Mouse (Mus musculus) heart, postnatal 0 days (tissue): ENCODE measurements at regions not wholly inside any gene's neighbourhood (a gene's known extent, or its start where the extent isn't known, plus 50 kb on each side); places are given as distances from the start of the nearest gene placed in this dataset.

Experiments
- ATAC-seq: fragments of 200-750 bp; cut with Nextera tagmentation; 2 replicates; pipeline ENCODE4 v1.8.0; 2017; ENCODE audit warnings: low read depth, moderate number of reproducible peaks, moderate library complexity; ENCODE audit not compliant: insufficient read depth
- DNase-seq: peaks from one replicate; pipeline ENCODE4 v3.0.0-alpha.2; 2016; ENCODE audit warnings: low spot score
- H3K27ac ChIP-seq: fragments of 300-500 bp; sonication (generic); 2 replicates; pipeline ENCODE4 v1.5.1; 2014; ENCODE audit warnings: low read depth, mild to moderate bottlenecking
- H3K27me3 ChIP-seq: fragments of 300-500 bp; sonication (generic); 2 replicates; pipeline ENCODE4 v1.6.1; 2014; ENCODE audit warnings: low read length, mixed read lengths; ENCODE audit not compliant: control insufficient read depth, insufficient read depth
- H3K36me3 ChIP-seq: fragments of 300-500 bp; sonication (generic); replicated peaks from 2 replicates; pipeline ENCODE4 v1.6.1; 2014; ENCODE audit warnings: low read length, mixed read lengths; ENCODE audit not compliant: control insufficient read depth, insufficient read depth
- H3K4me1 ChIP-seq: fragments of 300-500 bp; sonication (generic); 2 replicates; pipeline ENCODE4 v1.6.1; 2014; ENCODE audit warnings: antibody characterized with exemption; ENCODE audit not compliant: control insufficient read depth, insufficient read depth
- H3K4me2 ChIP-seq: fragments of 300-500 bp; sonication (generic); 2 replicates; pipeline ENCODE4 v1.6.1; 2014; ENCODE audit warnings: low read depth, mild to moderate bottlenecking, low read length, moderate library complexity
- H3K4me3 ChIP-seq: fragments of 300-500 bp; sonication (generic); 2 replicates; pipeline ENCODE4 v1.5.1; 2014; ENCODE audit warnings: low read depth, low read length
- H3K9ac ChIP-seq: fragments of 300-500 bp; sonication (generic); replicated peaks from 2 replicates; pipeline ENCODE4 v1.6.1; 2014; ENCODE audit warnings: low read depth, low read length, mixed read lengths
- H3K9me3 ChIP-seq: fragments of 300-500 bp; sonication (generic); replicated peaks from 2 replicates; pipeline ENCODE4 v1.6.1; 2016; ENCODE audit warnings: low read length; ENCODE audit not compliant: control insufficient read depth
- CTCF ChIP-seq: IDR thresholded peaks from 2 replicates; pipeline ENCODE4 v1.5.1; 2016; ENCODE audit warnings: antibody characterized with exemption, control low read depth, low read depth
- EP300 ChIP-seq: IDR thresholded peaks from 2 replicates; pipeline ENCODE4 v1.6.1; 2016; ENCODE audit warnings: antibody characterized with exemption, low read depth
- WGBS: fragments of 180-500 bp; shearing (Covaris S2); extraction: QIAGEN DNeasy Blood & Tissue Kit; methylation state at CpG from one replicate; pipeline ENCODE4 v1.1.7; 2014; 5-methylcytosine and 5-hydroxymethylcytosine counted together

DNA sequence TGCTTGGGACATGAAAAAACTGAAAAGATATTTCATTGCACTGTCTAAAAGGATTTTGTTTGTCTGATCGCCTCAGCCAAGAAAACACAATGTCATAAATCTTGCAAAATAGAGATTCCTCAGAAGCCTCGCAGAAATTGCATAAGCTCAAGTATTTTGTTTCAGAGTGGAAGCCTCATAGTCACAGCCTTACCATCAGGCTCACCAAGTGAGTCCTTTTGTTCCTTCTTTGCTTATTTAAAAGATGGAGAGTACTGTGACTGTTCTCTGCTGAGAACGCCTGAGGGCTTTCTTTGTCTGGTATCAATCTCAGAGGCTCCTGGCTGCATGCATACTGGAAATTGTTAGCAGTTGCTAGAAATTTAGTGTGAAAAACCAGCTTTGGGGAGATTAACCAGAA, 367.0 kb upstream of the Cited2 start:
- no peaks in the 10 kb centered on the region for H3K27me3 ChIP-seq
- WGBS = 58% methylated on average over 3 of the region's 3 CpGs
- no peak for TF ChIP-seq EP300
- no peak for TF ChIP-seq CTCF
- H3K27ac ChIP-seq = no peak overlapping the region
- no peak overlapping the region for H3K4me3 ChIP-seq
- no peak overlapping the region for H3K4me2 ChIP-seq
- DNase-seq = peak; percentile 1
- no peak for ATAC-seq
- no peaks in the 10 kb centered on the region for H3K9me3 ChIP-seq
- H3K9ac ChIP-seq = no peak overlapping the region
- no peaks in the 10 kb centered on the region for H3K4me1 ChIP-seq
- H3K36me3 ChIP-seq = no peaks in the 10 kb centered on the region

GRCm38 (mm10) chr10:17362643-17363042, 360.4 kb upstream of the Cited2 start:
- Histone ChIP-seq H3K9me3 (no peaks in the 10 kb centered on the region), H3K36me3 (no peaks in the 10 kb centered on the region), H3K4me3 (no peak overlapping the region), H3K27ac (no peak overlapping the region), H3K4me1 (peaks cover 4% of the 10 kb centered on the region; the same call in 1 of the 2 replicates), H3K4me2 (no peak overlapping the region), H3K9ac (no peak overlapping the region), H3K27me3 (no peaks in the 10 kb centered on the region)
- ATAC-seq = no peak
- DNase-seq = no peak
- TF ChIP-seq EP300 = no peak
- no peak for TF ChIP-seq CTCF
- whole genome bisulfite sequencing = 76% methylated on average over 3 of the region's 3 CpGs

DNA sequence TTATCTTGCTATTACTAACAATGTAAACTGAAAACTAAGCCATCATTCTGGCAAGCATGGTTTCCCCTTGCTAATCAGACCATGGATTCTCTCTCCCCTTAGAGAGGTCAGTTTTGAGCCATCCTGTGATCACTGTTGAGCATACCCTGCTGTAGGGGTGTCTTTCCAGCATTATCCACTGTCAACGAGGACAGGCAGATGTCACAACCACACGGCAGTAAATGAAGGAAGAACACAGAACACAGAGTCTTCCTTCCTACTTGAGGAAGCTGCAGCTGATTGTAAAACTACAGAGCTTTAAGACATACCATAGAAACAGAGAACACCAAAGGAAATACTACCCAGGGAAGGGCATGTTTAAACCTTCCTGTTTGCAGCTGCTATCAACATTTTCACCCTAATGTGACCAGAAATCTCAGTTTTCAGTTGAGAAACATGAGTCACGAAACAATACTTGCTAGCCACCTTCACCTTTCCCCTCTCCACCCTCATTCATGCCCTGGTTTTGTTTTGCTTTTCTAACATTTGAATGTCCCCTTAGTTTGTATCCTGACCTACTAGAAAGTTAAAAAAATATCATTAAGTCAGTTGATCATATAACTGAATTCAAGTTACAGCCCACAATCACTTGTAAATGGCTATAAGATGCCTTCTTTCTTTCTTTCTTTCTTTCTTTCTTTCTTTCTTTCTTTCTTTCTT, 356.8 kb upstream of the Cited2 start:
- Histone ChIP-seq H3K9ac (no peak overlapping the region), H3K9me3 (no peaks in the 10 kb centered on the region), H3K4me2 (no peak overlapping the region), H3K27me3 (no peaks in the 10 kb centered on the region), H3K27ac (peak overlapping the region; percentile 67), H3K4me1 (peaks cover 4% of the 10 kb centered on the region; the same call in 1 of the 2 replicates), H3K4me3 (no peak overlapping the region), H3K36me3 (no peaks in the 10 kb centered on the region)
- ATAC-seq (no peak), DNase-seq (no peak)
- TF ChIP-seq CTCF (no peak), EP300 (no peak)
- WGBS = 54% methylated on average over 3 of the region's 3 CpGs

GRCm38 (mm10) chr10:17367026-17367425, 356.0 kb upstream of the Cited2 start:
- H3K27me3 ChIP-seq = no peaks in the 10 kb centered on the region
- no peaks in the 10 kb centered on the region for H3K36me3 ChIP-seq
- H3K4me3 ChIP-seq = no peak overlapping the region
- ATAC-seq (peak; percentile 95), DNase-seq (peak; percentile 91)
- TF ChIP-seq EP300 (no peak), CTCF (no peak)
- no peaks in the 10 kb centered on the region for H3K9me3 ChIP-seq
- H3K4me1 ChIP-seq = 0 out of 2 replicates have a peak, but pooled peaks cover 4% of the 10 kb centered on the region
- WGBS = 12% methylated on average over 5 of the region's 5 CpGs
- no peak overlapping the region for H3K9ac ChIP-seq
- no peak overlapping the region for H3K4me2 ChIP-seq
- H3K27ac ChIP-seq = peak overlapping the region; percentile 86

DNA sequence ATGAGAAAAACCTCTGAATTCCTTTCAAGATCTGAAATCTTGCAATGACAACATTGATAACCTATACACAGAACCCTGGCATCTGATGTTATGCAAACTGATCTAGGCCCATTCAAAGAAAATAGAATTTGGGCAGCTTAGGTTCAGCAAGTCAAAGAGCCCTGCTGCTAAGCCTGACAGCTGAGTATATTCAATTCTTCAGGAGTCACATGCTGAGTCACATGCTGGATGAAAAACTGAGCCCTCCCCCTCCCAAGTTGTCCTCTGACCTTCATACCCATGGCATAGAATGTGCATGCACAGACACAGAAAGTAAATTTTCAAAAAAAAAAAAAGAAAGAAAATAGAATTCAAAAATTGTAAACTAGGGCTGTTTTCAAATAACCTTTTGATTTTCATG, 355.6 kb upstream of the Cited2 start:
- H3K27ac ChIP-seq = peak overlapping the region; percentile 86
- TF ChIP-seq CTCF (no peak), EP300 (no peak)
- H3K4me2 ChIP-seq = no peak overlapping the region

DNA sequence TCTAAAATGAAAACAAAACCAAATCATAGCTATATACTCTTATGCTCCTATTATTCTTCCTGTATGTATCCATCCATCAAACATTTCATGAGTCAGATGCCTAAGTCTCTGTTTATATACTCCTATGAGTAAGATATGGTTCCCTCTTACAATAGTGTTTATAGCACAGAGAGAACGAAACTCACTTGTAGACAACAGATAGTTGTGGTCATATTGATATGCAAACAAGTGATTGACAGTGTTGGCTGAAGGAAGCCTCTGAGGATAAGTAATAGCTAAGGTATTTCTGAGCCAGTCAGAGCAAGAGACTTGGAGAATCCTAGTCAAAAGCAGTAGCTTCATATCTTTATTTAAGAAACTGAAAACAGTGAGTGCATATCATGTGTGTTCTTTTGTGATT, 354.4 kb upstream of the Cited2 start:
- DNase-seq = no peak
- no peak for ATAC-seq
- Histone ChIP-seq H3K27ac (no peak overlapping the region), H3K9me3 (no peaks in the 10 kb centered on the region), H3K27me3 (no peaks in the 10 kb centered on the region), H3K36me3 (no peaks in the 10 kb centered on the region), H3K4me1 (0 out of 2 replicates have a peak, but pooled peaks cover 4% of the 10 kb centered on the region), H3K9ac (no peak overlapping the region), H3K4me3 (no peak overlapping the region), H3K4me2 (no peak overlapping the region)
- no peak for TF ChIP-seq EP300
- no peak for TF ChIP-seq CTCF
- 69% methylated on average over 1 of the region's 1 CpGs for WGBS

More for the DNA sequence above, 355.6 kb upstream of the Cited2 start:
- Histone ChIP-seq H3K9ac (no peak overlapping the region), H3K27me3 (no peaks in the 10 kb centered on the region), H3K4me1 (0 out of 2 replicates have a peak, but pooled peaks cover 4% of the 10 kb centered on the region), H3K4me3 (no peak overlapping the region), H3K9me3 (no peaks in the 10 kb centered on the region), H3K36me3 (no peaks in the 10 kb centered on the region)
- ATAC-seq = peak; percentile 47; the same call in 1 of the 2 replicates
- no peak for DNase-seq
